Mouse (Mus musculus) MEL (cell line): ENCODE results near the gene Nomo1. TPM values are rescaled to one million over a fixed set of nuclear protein-coding genes. Genes with fewer than 3 reads are reported as not detected.

Source experiments
- DNase-seq: peaks from one replicate; pipeline ENCODE4 v3.0.0; 2011; ENCODE audit warnings: low read depth, low spot score
- H3K27ac ChIP-seq: 2 replicates; pipeline ENCODE4 v1.5.1; 2012; ENCODE audit warnings: low read depth, mild to moderate bottlenecking, control low read depth, low read length, moderate library complexity; ENCODE audit not compliant: control insufficient read depth
- H3K27me3 ChIP-seq, 2 experiments: fragments of 150-350 bp in 1 of 2; sonication (generic) in 1 of 2; 2 replicates each; pipeline ENCODE4 v1.6.1; 2012; ENCODE audit warnings: low read length in 2 of 2, mild to moderate bottlenecking in 2 of 2, improper control_type of control experiment in 1 of 2, moderate library complexity in 1 of 2; ENCODE audit not compliant: insufficient read depth in 2 of 2, control insufficient read depth in 1 of 2
- H3K36me3 ChIP-seq, 2 experiments: 2 replicates each; pipeline ENCODE4 v1.6.1; 2012 to 2014; ENCODE audit warnings: low read length in 2 of 2, improper control_type of control experiment in 1 of 2, inconsistent platforms in 1 of 2, mild to moderate bottlenecking in 1 of 2; ENCODE audit not compliant: insufficient read depth in 2 of 2, control insufficient read depth in 1 of 2
- H3K4me1 ChIP-seq, 2 experiments: fragments of 150-350 bp in 1 of 2; sonication (generic) in 1 of 2; 2 replicates each; pipeline ENCODE4 v1.6.1; 2012; ENCODE audit warnings: low read length in 2 of 2, improper control_type of control experiment in 1 of 2, mild to moderate bottlenecking in 1 of 2; ENCODE audit not compliant: insufficient read depth in 2 of 2, control insufficient read depth in 1 of 2
- H3K4me3 ChIP-seq, 2 experiments: fragments of 150-350 bp in 1 of 2; sonication (generic) in 1 of 2; 2 replicates each; pipeline ENCODE4 v1.5.1; 2012; ENCODE audit warnings: low read depth in 2 of 2, low read length in 2 of 2, mild to moderate bottlenecking in 2 of 2, moderate library complexity in 2 of 2, control low read depth in 1 of 2, improper control_type of control experiment in 1 of 2; ENCODE audit not compliant: control insufficient read depth in 1 of 2, insufficient read depth in 1 of 2
- H3K79me2 ChIP-seq: 2 replicates; pipeline ENCODE4 v1.6.1; 2012; ENCODE audit warnings: mild to moderate bottlenecking, low read length, moderate library complexity; ENCODE audit not compliant: control insufficient read depth, poor library complexity, insufficient read depth
- H3K9ac ChIP-seq: 2 replicates; pipeline ENCODE4 v1.6.1; 2012; ENCODE audit warnings: low read depth, mild to moderate bottlenecking, control low read depth, low read length, moderate library complexity; ENCODE audit not compliant: control insufficient read depth, poor library complexity, severe bottlenecking
- H3K9me3 ChIP-seq: fragments of 150-350 bp; sonication (generic); replicated peaks from 2 replicates; pipeline ENCODE4 v1.6.1; 2012; ENCODE audit warnings: mild to moderate bottlenecking, low read length, improper control_type of control experiment, moderate library complexity; ENCODE audit not compliant: insufficient read depth
- CTCF ChIP-seq, 3 experiments: IDR thresholded peaks in 2 of 3; conservative IDR thresholded peaks in 1 of 3; 2 replicates each; pipeline ENCODE4 v1.5.1; 2011 to 2012; ENCODE audit warnings: low read length in 3 of 3, low read depth in 2 of 3, mild to moderate bottlenecking in 2 of 3, improper control_type of control experiment in 1 of 3, inconsistent platforms in 1 of 3, mixed read lengths in 1 of 3, moderate library complexity in 1 of 3; ENCODE audit not compliant: control insufficient read depth in 1 of 3, insufficient read depth in 1 of 3, poor library complexity in 1 of 3, severe bottlenecking in 1 of 3
- EP300 ChIP-seq, 2 experiments: IDR thresholded peaks; 2 replicates each; pipeline ENCODE4 v1.6.1; 2011; ENCODE audit warnings: improper control_type of control experiment in 2 of 2, low read length in 2 of 2, low read depth in 1 of 2, mild to moderate bottlenecking in 1 of 2
- GABPA ChIP-seq: IDR thresholded peaks from 2 replicates; pipeline ENCODE4 v1.6.1; 2012; ENCODE audit warnings: low read depth, mild to moderate bottlenecking, inconsistent platforms, low read length, improper control_type of control experiment, moderate library complexity
- GATA1 ChIP-seq: IDR thresholded peaks from 2 replicates; pipeline ENCODE4 v1.6.1; 2011; ENCODE audit warnings: low read depth, low read length, improper control_type of control experiment
- HCFC1 ChIP-seq: IDR thresholded peaks from 2 replicates; pipeline ENCODE4 v1.6.1; 2012; ENCODE audit warnings: low read depth, mild to moderate bottlenecking, inconsistent platforms, low read length, improper control_type of control experiment, moderate library complexity
- KAT2A ChIP-seq: conservative IDR thresholded peaks from 2 replicates; pipeline ENCODE4 v1.6.1; 2012; ENCODE audit warnings: low read depth, low read length, improper control_type of control experiment, inconsistent platforms
- MEF2A ChIP-seq: IDR thresholded peaks from 2 replicates; pipeline ENCODE4 v1.6.1; 2014; ENCODE audit warnings: low read depth, mild to moderate bottlenecking, inconsistent platforms, low read length, improper control_type of control experiment; ENCODE audit not compliant: poor library complexity, insufficient replicate concordance, severe bottlenecking; ENCODE audit errors: extremely low read depth
- MYC ChIP-seq: IDR thresholded peaks from 2 replicates; pipeline ENCODE4 v1.6.1; 2011; ENCODE audit warnings: low read depth, mild to moderate bottlenecking, low read length, improper control_type of control experiment, moderate library complexity
- NRF1 ChIP-seq: IDR thresholded peaks from 2 replicates; pipeline ENCODE4 v1.6.1; 2014; ENCODE audit warnings: low read depth, mild to moderate bottlenecking, inconsistent platforms, low read length, improper control_type of control experiment, moderate library complexity; ENCODE audit not compliant: poor library complexity, insufficient read depth, severe bottlenecking
- RAD21 ChIP-seq: IDR thresholded peaks from 2 replicates; pipeline ENCODE4 v1.6.1; 2011; ENCODE audit warnings: mild to moderate bottlenecking, low read depth, low read length, improper control_type of control experiment
- TAL1 ChIP-seq: IDR thresholded peaks from 2 replicates; pipeline ENCODE4 v1.6.1; 2012; ENCODE audit warnings: mild to moderate bottlenecking, inconsistent platforms, low read length, moderate library complexity, mixed read lengths
- TBP ChIP-seq: IDR thresholded peaks from 2 replicates; pipeline ENCODE4 v1.8.0; 2011; ENCODE audit warnings: low read depth, low read length, improper control_type of control experiment
- TCF12 ChIP-seq: IDR thresholded peaks from 2 replicates; pipeline ENCODE4 v1.6.1; 2014; ENCODE audit warnings: low read depth, mild to moderate bottlenecking, inconsistent platforms, low read length, improper control_type of control experiment, moderate library complexity
- UBTF ChIP-seq: IDR thresholded peaks from 2 replicates; pipeline ENCODE4 v1.6.1; 2012; ENCODE audit warnings: low read depth, mild to moderate bottlenecking, inconsistent platforms, low read length, improper control_type of control experiment, moderate library complexity, borderline replicate concordance; ENCODE audit not compliant: insufficient read depth
- USF1 ChIP-seq: IDR thresholded peaks from 2 replicates; pipeline ENCODE4 v1.6.1; 2014; ENCODE audit warnings: low read depth, mild to moderate bottlenecking, inconsistent platforms, low read length, improper control_type of control experiment, moderate library complexity
- ZC3H11A ChIP-seq: IDR thresholded peaks from 2 replicates; pipeline ENCODE4 v1.6.1; 2012; ENCODE audit warnings: low read depth, mild to moderate bottlenecking, inconsistent platforms, low read length, improper control_type of control experiment
- ZKSCAN1 ChIP-seq: IDR thresholded peaks from 2 replicates; pipeline ENCODE4 v1.6.1; 2012; ENCODE audit warnings: low read depth, mild to moderate bottlenecking, inconsistent platforms, low read length, improper control_type of control experiment, moderate library complexity
- ZNF384 ChIP-seq: IDR thresholded peaks from 2 replicates; pipeline ENCODE4 v1.6.1; 2012; ENCODE audit warnings: low read depth, mild to moderate bottlenecking, inconsistent platforms, low read length, improper control_type of control experiment
- polyA plus RNA-seq, 2 experiments: library from polyadenylated mRNA; stranded (reverse) in 1 of 2; unstranded in 1 of 2; fragments of >175 nt in 1 of 2; fragments of >200 nt in 1 of 2; gene quantifications; 2 replicates each; pipeline versions ENCODE4 v1.2.1 to v1.2.4; 2012; ENCODE audit warnings: low replicate concordance in 2 of 2, low read depth in 1 of 2; ENCODE audit not compliant: insufficient read length in 2 of 2, insufficient read depth in 1 of 2, missing spikeins in 1 of 2
- total RNA-seq: library from RNA; depleted of rRNA; stranded (reverse); fragments of 300-350 nt; gene quantifications from 2 replicates; pipeline ENCODE4 v1.2.3, GENCODE M21; 2012

The Nomo1 gene
- total and polyA plus RNA-seq, 3 experiments = 195 to 1,239 (median 197) TPM

GRCm38 (mm10) chr7:46052161-46052821 lies 18.8 kb downstream of the Nomo1 start:
- no peak overlapping the region for H3K27ac ChIP-seq
- DNase-seq = peak; percentile 18
- peaks cover 0 to 34% of the 10 kb centered on the region in 2 experiments; a peak in 2 of 4 replicates for H3K36me3 ChIP-seq
- no peaks in the 10 kb centered on the region for H3K9me3 ChIP-seq
- H3K4me3 ChIP-seq = no peak overlapping the region
- no peaks in the 10 kb centered on the region for H3K4me1 ChIP-seq
- no peak overlapping the region for H3K9ac ChIP-seq
- peak; percentile 28 to 48 (median 43); a peak in 5 of 6 replicates for TF ChIP-seq CTCF (IDR thresholded peaks at IDR 0.05 in 2 of 3, conservative IDR thresholded peaks at IDR 0.05 in 1 of 3; ENCODE audit: control insufficient read depth in 1 of 3, insufficient read depth in 1 of 3, low read depth in 2 of 3, low read length in 3 of 3, poor library complexity in 1 of 3, severe bottlenecking in 1 of 3)
- TF ChIP-seq USF1 = no peak
- TF ChIP-seq HCFC1 = no peak
- TF ChIP-seq, all 39 proteins: peak for 1
- Histone ChIP-seq H3K27me3 (no peaks in the 10 kb centered on the region), H3K79me2 (no peaks in the 10 kb centered on the region; the same call in 1 of the 2 replicates)

GRCm38 (mm10) chr7:46053566-46053965 lies 20.1 kb downstream of the Nomo1 start:
- H3K9ac ChIP-seq = no peak overlapping the region
- TF ChIP-seq ZC3H11A (no peak), MEF2A (no peak), NRF1 (no peak)
- peaks cover 0 to 33% of the 10 kb centered on the region in 2 experiments; a peak in 2 of 4 replicates for H3K36me3 ChIP-seq
- H3K79me2 ChIP-seq = no peaks in the 10 kb centered on the region
- H3K4me1 ChIP-seq = no peaks in the 10 kb centered on the region
- H3K27me3 ChIP-seq = no peaks in the 10 kb centered on the region
- H3K4me3 ChIP-seq = no peak overlapping the region
- DNase-seq = no peak
- no peak overlapping the region for H3K27ac ChIP-seq
- no peaks in the 10 kb centered on the region for H3K9me3 ChIP-seq

- DNase-seq = peak; percentile 39
- H3K79me2 ChIP-seq = no peaks in the 10 kb centered on the region
- H3K36me3 ChIP-seq = peaks cover 0 to 23% of the 10 kb centered on the region in 2 experiments; a peak in 2 of 4 replicates
- TF ChIP-seq KAT2A = no peak
- no peak for TF ChIP-seq ZC3H11A
- no peak for TF ChIP-seq GATA1
- no peak for TF ChIP-seq HCFC1
- no peak for TF ChIP-seq RAD21
- TF ChIP-seq ZKSCAN1 = no peak
- no peak for TF ChIP-seq MYC
- TF ChIP-seq TCF12 = no peak
- no peak for TF ChIP-seq EP300 (IDR thresholded peaks at IDR 0.05; ENCODE audit: low read depth in 1 of 2, low read length in 2 of 2)
- TF ChIP-seq GABPA = no peak
- no peak for TF ChIP-seq TAL1
- TF ChIP-seq UBTF = no peak
- no peak for TF ChIP-seq ZNF384
- TF ChIP-seq TBP = no peak
- H3K4me1 ChIP-seq = no peaks in the 10 kb centered on the region
- H3K27me3 ChIP-seq = no peaks in the 10 kb centered on the region
- H3K9me3 ChIP-seq = no peaks in the 10 kb centered on the region
- no peak overlapping the region for H3K27ac ChIP-seq
- no peak overlapping the region for H3K4me3 ChIP-seq
- no peak overlapping the region for H3K9ac ChIP-seq
Measured at GRCm38 (mm10) chr7:46058882-46059281, 25.4 kb downstream of the Nomo1 start.
